Mouse (Mus musculus): ENCODE results near the gene Add2.

DNA sequence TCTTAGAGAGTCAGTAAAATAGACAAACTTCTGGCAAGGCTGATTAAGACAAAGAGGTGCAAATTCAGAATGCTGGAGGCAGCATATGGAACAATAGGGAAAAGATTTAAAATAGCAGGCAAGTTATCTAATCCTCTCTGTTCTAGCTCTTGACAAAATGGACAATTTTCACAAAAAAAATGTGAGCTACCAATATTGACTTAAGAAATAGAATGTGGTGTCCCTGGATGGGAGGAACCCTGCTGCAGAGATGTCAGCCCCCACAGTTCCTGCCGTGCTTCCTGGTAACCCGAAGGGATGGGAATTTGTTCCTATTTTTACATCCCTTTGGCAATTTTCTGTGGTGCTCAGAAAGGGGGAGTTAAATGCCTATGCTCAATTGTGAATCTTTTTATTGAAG is 10.4 kb downstream of the Add2 start:
- TF ChIP-seq CTCF (IDR thresholded peaks at IDR 0.05; ENCODE audit: low read depth, low read length): no peak
- no peak for TF ChIP-seq EP300 (IDR thresholded peaks at IDR 0.05; ENCODE audit: insufficient read depth, low read depth, low read length)

Measured in ES-Bruce4 (cell line).